Mouse (Mus musculus) ES-E14 (cell line): ENCODE data around the gene Acad11. TPM values are rescaled to one million over a fixed set of nuclear protein-coding genes. Genes with fewer than 3 reads are reported as not detected.

Source experiments
- DNase-seq: peaks from one replicate; pipeline ENCODE4 v3.0.0-alpha.2; 2013; ENCODE audit warnings: low read depth, low spot score
- H3K27ac ChIP-seq: 2 replicates; pipeline ENCODE4 v1.5.1; 2012; ENCODE audit warnings: low read depth, mild to moderate bottlenecking, low read length, moderate library complexity, mixed read lengths; ENCODE audit not compliant: poor library complexity, insufficient read depth, severe bottlenecking
- H3K36me3 ChIP-seq: 2 replicates; pipeline ENCODE4 v1.6.1; 2012; ENCODE audit warnings: mild to moderate bottlenecking, low read length, moderate library complexity, mixed read lengths; ENCODE audit not compliant: control insufficient read depth, poor library complexity, insufficient read depth, severe bottlenecking
- H3K4me1 ChIP-seq, 2 experiments: fragments of 150-350 bp in 1 of 2; sonication (generic) in 1 of 2; 2 replicates each; pipeline ENCODE4 v1.6.1; 2012; ENCODE audit warnings: low read length in 2 of 2, mild to moderate bottlenecking in 1 of 2, mixed read lengths in 1 of 2; ENCODE audit not compliant: control insufficient read depth in 2 of 2, insufficient read depth in 2 of 2, poor library complexity in 1 of 2
- H3K4me3 ChIP-seq, 2 experiments: fragments of 150-350 bp in 1 of 2; sonication (generic) in 1 of 2; 2 replicates each; pipeline ENCODE4 v1.5.1; 2012; ENCODE audit warnings: low read length in 2 of 2, low read depth in 1 of 2, mild to moderate bottlenecking in 1 of 2, mixed read lengths in 1 of 2; ENCODE audit not compliant: insufficient read depth in 1 of 2, poor library complexity in 1 of 2, severe bottlenecking in 1 of 2
- H3K9ac ChIP-seq: 2 replicates; pipeline ENCODE4 v1.6.1; 2012; ENCODE audit warnings: low read depth, mild to moderate bottlenecking, low read length, mixed read lengths; ENCODE audit not compliant: poor library complexity, insufficient read depth, severe bottlenecking
- H3K9me3 ChIP-seq: fragments of 150-350 bp; sonication (generic); 2 replicates; pipeline ENCODE4 v1.6.1; 2012; ENCODE audit warnings: low read depth, mild to moderate bottlenecking, low read length; ENCODE audit not compliant: control insufficient read depth, insufficient read depth
- CHD2 ChIP-seq: IDR thresholded peaks from 2 replicates; pipeline ENCODE4 v1.6.1; 2014; ENCODE audit warnings: mild to moderate bottlenecking, low read depth, low read length, inconsistent platforms
- HCFC1 ChIP-seq: IDR thresholded peaks from 2 replicates; pipeline ENCODE4 v1.6.1; 2012; ENCODE audit warnings: low read length, inconsistent platforms, borderline replicate concordance; ENCODE audit not compliant: insufficient read depth
- MAFK ChIP-seq: IDR thresholded peaks from 2 replicates; pipeline ENCODE4 v1.6.1; 2014; ENCODE audit warnings: mild to moderate bottlenecking, low read depth, low read length, inconsistent platforms; ENCODE audit not compliant: insufficient read depth
- ZC3H11A ChIP-seq: IDR thresholded peaks from 2 replicates; pipeline ENCODE4 v1.6.1; 2012; ENCODE audit warnings: low read depth, mild to moderate bottlenecking, inconsistent platforms, low read length, borderline replicate concordance
- ZNF384 ChIP-seq: IDR thresholded peaks from 2 replicates; pipeline ENCODE4 v1.6.1; 2012; ENCODE audit warnings: low read depth, low read length, inconsistent platforms
- in situ Hi-C, 2 experiments: fragments of 600-800 bp; cut with MboI; formaldehyde crosslinking; loops; one replicate each; pipeline ENCODE4 v1.15.1; 2025; ENCODE audit warnings: low sequenced_read_pairs in 2 of 2, inconsistent platforms in 1 of 2; ENCODE audit not compliant: unreplicated experiment in 2 of 2
- total RNA-seq: library from RNA; depleted of rRNA; stranded (reverse); fragments of 300-350 nt; gene quantifications from 2 replicates; pipeline ENCODE4 v1.2.3, GENCODE M21; 2012

Gene Acad11
- total RNA-seq, 1 experiment: 22.4 TPM

DNA sequence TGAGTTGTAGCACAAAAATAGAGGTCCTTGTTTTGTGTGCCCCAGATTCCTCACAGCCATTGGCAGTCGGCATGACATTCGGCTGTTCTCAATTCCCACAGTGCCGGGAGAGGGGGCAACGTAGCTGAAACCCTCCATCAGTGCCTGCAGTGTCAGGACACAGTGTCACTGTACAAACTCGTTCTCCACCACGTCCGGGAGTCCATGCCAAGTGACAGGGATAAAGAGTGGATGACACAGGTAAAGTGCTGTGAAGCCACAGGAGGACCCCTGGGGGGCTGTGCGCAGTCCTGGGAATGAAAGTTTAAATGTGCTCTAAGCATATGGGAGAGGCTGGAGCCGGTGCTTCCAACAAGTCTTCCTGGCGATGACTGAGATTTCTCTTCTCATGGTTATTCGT lies 33.3 kb upstream of the Acad11 start:
- Histone ChIP-seq H3K27ac (no peak overlapping the region), H3K36me3 (no peaks in the 10 kb centered on the region), H3K9ac (no peak overlapping the region), H3K9me3 (no peaks in the 10 kb centered on the region), H3K4me3 (no peak overlapping the region), H3K4me1 (peaks cover 0 to 2% of the 10 kb centered on the region in 2 experiments; a peak in 1 of 4 replicates)
- in situ Hi-C loops: no loop called here
- TF ChIP-seq MAFK (no peak), ZNF384 (no peak), CHD2 (no peak), HCFC1 (no peak), ZC3H11A (no peak)
- DNase-seq: no peak

DNA sequence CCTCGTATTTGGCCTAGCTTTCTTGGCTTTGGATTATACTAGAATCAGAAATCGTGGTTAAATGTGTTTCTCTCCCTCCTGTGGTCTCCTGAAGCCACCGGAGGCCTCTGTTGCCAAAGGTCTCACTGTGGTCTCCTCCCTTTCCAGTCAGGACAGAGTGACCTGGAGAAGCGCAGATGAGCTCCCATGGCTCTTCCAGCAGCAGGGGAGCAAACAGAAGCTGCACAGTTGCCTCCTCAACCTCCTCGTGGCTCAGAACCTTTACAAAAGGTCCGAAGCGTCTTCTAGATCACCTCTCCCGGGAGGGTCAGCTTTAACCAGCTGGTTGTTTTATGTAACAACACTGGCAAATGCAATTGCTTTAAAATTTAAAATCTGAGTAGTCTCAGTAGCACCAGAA lies 28.9 kb upstream of the Acad11 start:
- Histone ChIP-seq H3K27ac (no peak overlapping the region), H3K9me3 (no peaks in the 10 kb centered on the region), H3K4me1 (peaks cover 0 to 5% of the 10 kb centered on the region in 2 experiments; a peak in 2 of 4 replicates), H3K9ac (no peak overlapping the region), H3K4me3 (no peak overlapping the region), H3K36me3 (peaks cover 2% of the 10 kb centered on the region; the same call in 1 of the 2 replicates)
- TF ChIP-seq HCFC1 (no peak), CHD2 (no peak), MAFK (no peak), ZC3H11A (no peak), ZNF384 (no peak)
- in situ Hi-C loops: no loop called here
- DNase-seq: no peak

DNA sequence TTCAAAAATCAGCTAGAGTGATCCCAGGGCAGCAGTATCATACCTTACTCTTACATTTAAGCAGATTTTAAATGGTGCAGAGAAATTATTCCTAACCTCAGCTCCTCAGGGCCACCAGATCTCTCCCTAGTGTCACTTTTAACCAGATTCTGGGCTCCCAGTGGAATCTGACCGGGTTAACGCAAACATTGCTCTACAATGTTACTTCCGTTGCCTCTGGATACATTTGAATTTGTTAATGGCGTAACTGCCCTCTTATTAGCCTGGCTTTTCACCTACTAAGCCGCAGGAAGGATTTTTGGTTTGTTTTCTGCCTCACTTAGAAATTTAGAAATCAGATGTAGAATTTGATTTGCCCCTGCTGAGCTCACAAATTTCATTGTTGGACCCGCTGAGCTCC lies 28.5 kb upstream of the Acad11 start:
- Histone ChIP-seq H3K9me3 (no peaks in the 10 kb centered on the region), H3K4me1 (peaks cover 5 to 7% of the 10 kb centered on the region in 2 experiments; a peak in 3 of 4 replicates), H3K4me3 (no peak overlapping the region), H3K36me3 (peaks cover 2% of the 10 kb centered on the region; the same call in 1 of the 2 replicates), H3K9ac (no peak overlapping the region), H3K27ac (no peak overlapping the region)
- in situ Hi-C loops: no loop called here
- TF ChIP-seq CHD2 (no peak), HCFC1 (no peak), ZNF384 (no peak), ZC3H11A (no peak), MAFK (no peak)
- no peak for DNase-seq

DNA sequence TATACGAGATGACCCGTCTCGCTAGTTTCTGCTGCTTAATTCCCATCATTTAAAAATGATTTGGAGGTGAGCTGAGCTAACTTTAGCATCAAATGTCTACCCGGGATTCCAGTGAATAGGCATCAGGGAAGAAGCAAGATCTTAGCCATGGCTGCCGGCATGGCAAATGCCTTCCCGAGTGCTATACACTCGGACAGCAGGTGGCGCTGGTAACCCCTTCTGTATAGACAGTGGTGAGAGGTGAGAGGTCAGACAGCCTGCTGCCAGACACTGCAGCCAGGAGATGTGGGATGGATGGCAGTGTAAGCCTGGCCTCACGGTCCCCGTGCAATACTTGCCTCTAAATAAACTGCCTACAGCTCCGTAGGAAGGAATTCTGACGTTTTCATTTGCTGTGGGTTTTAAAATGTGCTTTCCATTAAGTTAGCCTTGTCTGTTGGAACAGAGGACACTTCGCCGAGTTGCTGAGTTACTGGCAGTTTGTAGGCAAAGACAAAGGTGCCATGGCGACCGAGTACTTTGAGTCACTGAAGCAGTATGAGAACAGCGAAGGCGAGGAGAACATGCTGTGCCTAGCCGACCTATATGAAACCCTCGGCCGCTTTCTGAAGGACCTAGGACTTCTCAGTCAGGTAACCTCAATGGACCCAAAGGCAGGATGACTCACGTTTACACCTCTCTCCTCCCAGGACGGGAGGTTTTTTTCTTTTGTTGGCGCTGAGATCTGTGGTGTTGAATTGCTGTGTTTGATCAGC lies 27.7 kb upstream of the Acad11 start:
- DNase-seq: peak; percentile 94
- Histone ChIP-seq H3K9me3 (no peaks in the 10 kb centered on the region), H3K9ac (peak overlapping the region; percentile 54; the same call in 1 of the 2 replicates), H3K4me3 (peak overlapping the region; percentile 13 to 20; a peak in 2 of 4 replicates), H3K27ac (no peak overlapping the region), H3K36me3 (peaks cover 2% of the 10 kb centered on the region; the same call in 1 of the 2 replicates), H3K4me1 (peaks cover 5 to 7% of the 10 kb centered on the region in 2 experiments; a peak in 3 of 4 replicates)
- in situ Hi-C loops: no loop called here
- TF ChIP-seq ZNF384 (no peak), HCFC1 (no peak), MAFK (no peak)
